Mouse (Mus musculus) MEL (cell line): Measurements from ENCODE around the gene Frmd5. TPM values are rescaled to one million over a fixed set of nuclear protein-coding genes. Genes with fewer than 3 reads are reported as not detected.

Source experiments
- DNase-seq: peaks from one replicate; pipeline ENCODE4 v3.0.0; 2011; ENCODE audit warnings: low read depth, low spot score
- H3K27ac ChIP-seq: 2 replicates; pipeline ENCODE4 v1.5.1; 2012; ENCODE audit warnings: low read depth, mild to moderate bottlenecking, control low read depth, low read length, moderate library complexity; ENCODE audit not compliant: control insufficient read depth
- H3K27me3 ChIP-seq, 2 experiments: fragments of 150-350 bp in 1 of 2; sonication (generic) in 1 of 2; 2 replicates each; pipeline ENCODE4 v1.6.1; 2012; ENCODE audit warnings: low read length in 2 of 2, mild to moderate bottlenecking in 2 of 2, improper control_type of control experiment in 1 of 2, moderate library complexity in 1 of 2; ENCODE audit not compliant: insufficient read depth in 2 of 2, control insufficient read depth in 1 of 2
- H3K36me3 ChIP-seq, 2 experiments: 2 replicates each; pipeline ENCODE4 v1.6.1; 2012 to 2014; ENCODE audit warnings: low read length in 2 of 2, improper control_type of control experiment in 1 of 2, inconsistent platforms in 1 of 2, mild to moderate bottlenecking in 1 of 2; ENCODE audit not compliant: insufficient read depth in 2 of 2, control insufficient read depth in 1 of 2
- H3K4me1 ChIP-seq, 2 experiments: fragments of 150-350 bp in 1 of 2; sonication (generic) in 1 of 2; 2 replicates each; pipeline ENCODE4 v1.6.1; 2012; ENCODE audit warnings: low read length in 2 of 2, improper control_type of control experiment in 1 of 2, mild to moderate bottlenecking in 1 of 2; ENCODE audit not compliant: insufficient read depth in 2 of 2, control insufficient read depth in 1 of 2
- H3K4me3 ChIP-seq, 2 experiments: fragments of 150-350 bp in 1 of 2; sonication (generic) in 1 of 2; 2 replicates each; pipeline ENCODE4 v1.5.1; 2012; ENCODE audit warnings: low read depth in 2 of 2, low read length in 2 of 2, mild to moderate bottlenecking in 2 of 2, moderate library complexity in 2 of 2, control low read depth in 1 of 2, improper control_type of control experiment in 1 of 2; ENCODE audit not compliant: control insufficient read depth in 1 of 2, insufficient read depth in 1 of 2
- H3K79me2 ChIP-seq: 2 replicates; pipeline ENCODE4 v1.6.1; 2012; ENCODE audit warnings: mild to moderate bottlenecking, low read length, moderate library complexity; ENCODE audit not compliant: control insufficient read depth, poor library complexity, insufficient read depth
- H3K9ac ChIP-seq: 2 replicates; pipeline ENCODE4 v1.6.1; 2012; ENCODE audit warnings: low read depth, mild to moderate bottlenecking, control low read depth, low read length, moderate library complexity; ENCODE audit not compliant: control insufficient read depth, poor library complexity, severe bottlenecking
- H3K9me3 ChIP-seq: fragments of 150-350 bp; sonication (generic); replicated peaks from 2 replicates; pipeline ENCODE4 v1.6.1; 2012; ENCODE audit warnings: mild to moderate bottlenecking, low read length, improper control_type of control experiment, moderate library complexity; ENCODE audit not compliant: insufficient read depth
- CHD1 ChIP-seq: IDR thresholded peaks from 2 replicates; pipeline ENCODE4 v1.6.1; 2012; ENCODE audit warnings: low read depth, mild to moderate bottlenecking, inconsistent platforms, low read length, improper control_type of control experiment
- CHD2 ChIP-seq: IDR thresholded peaks from 2 replicates; pipeline ENCODE4 v1.6.1; 2011; ENCODE audit warnings: low read length, improper control_type of control experiment
- GABPA ChIP-seq: IDR thresholded peaks from 2 replicates; pipeline ENCODE4 v1.6.1; 2012; ENCODE audit warnings: low read depth, mild to moderate bottlenecking, inconsistent platforms, low read length, improper control_type of control experiment, moderate library complexity
- JUND ChIP-seq: IDR thresholded peaks from 2 replicates; pipeline ENCODE4 v1.6.1; 2011; ENCODE audit warnings: low read depth, mild to moderate bottlenecking, improper control_type of control experiment, low read length
- KAT2A ChIP-seq: conservative IDR thresholded peaks from 2 replicates; pipeline ENCODE4 v1.6.1; 2012; ENCODE audit warnings: low read depth, low read length, improper control_type of control experiment, inconsistent platforms
- MAFK ChIP-seq: IDR thresholded peaks from 2 replicates; pipeline ENCODE4 v1.6.1; 2011; ENCODE audit warnings: low read depth, mild to moderate bottlenecking, low read length, improper control_type of control experiment, borderline replicate concordance
- MAZ ChIP-seq: IDR thresholded peaks from 2 replicates; pipeline ENCODE4 v1.6.1; 2012; ENCODE audit warnings: low read depth, mild to moderate bottlenecking, inconsistent platforms, low read length, improper control_type of control experiment
- MEF2A ChIP-seq: IDR thresholded peaks from 2 replicates; pipeline ENCODE4 v1.6.1; 2014; ENCODE audit warnings: low read depth, mild to moderate bottlenecking, inconsistent platforms, low read length, improper control_type of control experiment; ENCODE audit not compliant: poor library complexity, insufficient replicate concordance, severe bottlenecking; ENCODE audit errors: extremely low read depth
- MXI1 ChIP-seq: IDR thresholded peaks from 2 replicates; pipeline ENCODE4 v1.6.1; 2011; ENCODE audit warnings: mild to moderate bottlenecking, low read depth, low read length, improper control_type of control experiment
- NELFE ChIP-seq: IDR thresholded peaks from 2 replicates; pipeline ENCODE4 v1.6.1; 2011; ENCODE audit warnings: low read depth, low read length, improper control_type of control experiment
- NRF1 ChIP-seq: IDR thresholded peaks from 2 replicates; pipeline ENCODE4 v1.6.1; 2014; ENCODE audit warnings: low read depth, mild to moderate bottlenecking, inconsistent platforms, low read length, improper control_type of control experiment, moderate library complexity; ENCODE audit not compliant: poor library complexity, insufficient read depth, severe bottlenecking
- POLR2AphosphoS2 ChIP-seq: IDR thresholded peaks from 2 replicates; pipeline ENCODE4 v1.6.1; 2011; ENCODE audit warnings: low read length, improper control_type of control experiment
- POLR2AphosphoS5 ChIP-seq: IDR thresholded peaks from 2 replicates; pipeline ENCODE4 v1.6.1; 2012; ENCODE audit warnings: low read depth, borderline replicate concordance, mild to moderate bottlenecking, inconsistent platforms, low read length, moderate library complexity, mixed read lengths
- RAD21 ChIP-seq: IDR thresholded peaks from 2 replicates; pipeline ENCODE4 v1.6.1; 2011; ENCODE audit warnings: mild to moderate bottlenecking, low read depth, low read length, improper control_type of control experiment
- SIN3A ChIP-seq: IDR thresholded peaks from 2 replicates; pipeline ENCODE4 v1.6.1; 2012; ENCODE audit warnings: low read length, improper control_type of control experiment, inconsistent platforms
- SMC3 ChIP-seq: IDR thresholded peaks from 2 replicates; pipeline ENCODE4 v1.6.1; 2011; ENCODE audit warnings: low read depth, low read length, improper control_type of control experiment
- TAL1 ChIP-seq: IDR thresholded peaks from 2 replicates; pipeline ENCODE4 v1.6.1; 2012; ENCODE audit warnings: mild to moderate bottlenecking, inconsistent platforms, low read length, moderate library complexity, mixed read lengths
- TCF12 ChIP-seq: IDR thresholded peaks from 2 replicates; pipeline ENCODE4 v1.6.1; 2014; ENCODE audit warnings: low read depth, mild to moderate bottlenecking, inconsistent platforms, low read length, improper control_type of control experiment, moderate library complexity
- USF1 ChIP-seq: IDR thresholded peaks from 2 replicates; pipeline ENCODE4 v1.6.1; 2014; ENCODE audit warnings: low read depth, mild to moderate bottlenecking, inconsistent platforms, low read length, improper control_type of control experiment, moderate library complexity
- USF2 ChIP-seq, 2 experiments: IDR thresholded peaks; 2 replicates each; pipeline ENCODE4 v1.6.1; 2011 to 2012; ENCODE audit warnings: improper control_type of control experiment in 2 of 2, low read length in 2 of 2, borderline replicate concordance in 1 of 2, inconsistent platforms in 1 of 2, low read depth in 1 of 2, mild to moderate bottlenecking in 1 of 2; ENCODE audit not compliant: insufficient read depth in 1 of 2
- ZC3H11A ChIP-seq: IDR thresholded peaks from 2 replicates; pipeline ENCODE4 v1.6.1; 2012; ENCODE audit warnings: low read depth, mild to moderate bottlenecking, inconsistent platforms, low read length, improper control_type of control experiment
- ZNF384 ChIP-seq: IDR thresholded peaks from 2 replicates; pipeline ENCODE4 v1.6.1; 2012; ENCODE audit warnings: low read depth, mild to moderate bottlenecking, inconsistent platforms, low read length, improper control_type of control experiment
- polyA plus RNA-seq, 2 experiments: library from polyadenylated mRNA; stranded (reverse) in 1 of 2; unstranded in 1 of 2; fragments of >175 nt in 1 of 2; fragments of >200 nt in 1 of 2; gene quantifications; 2 replicates each; pipeline versions ENCODE4 v1.2.1 to v1.2.4; 2012; ENCODE audit warnings: low replicate concordance in 2 of 2, low read depth in 1 of 2; ENCODE audit not compliant: insufficient read length in 2 of 2, insufficient read depth in 1 of 2, missing spikeins in 1 of 2
- total RNA-seq: library from RNA; depleted of rRNA; stranded (reverse); fragments of 300-350 nt; gene quantifications from 2 replicates; pipeline ENCODE4 v1.2.3, GENCODE M21; 2012

The Frmd5 gene
- total and polyA plus RNA-seq, 3 experiments = 0.04 to 0.15 TPM; not detected in 1

- no peak for DNase-seq
- H3K27me3 ChIP-seq = peaks cover 18 to 20% of the 10 kb centered on the region in 2 experiments
Measured at GRCm38 (mm10) chr2:121630286-121630685, 176.6 kb downstream of the Frmd5 start.

GRCm38 (mm10) chr2:121628290-121628689 is 178.6 kb downstream of the Frmd5 start:
- TF ChIP-seq JUND = no peak
- no peak for TF ChIP-seq MEF2A
- TF ChIP-seq ZC3H11A = no peak
- no peak for TF ChIP-seq NRF1
- TF ChIP-seq TCF12 = no peak
- no peak for TF ChIP-seq POLR2AphosphoS2
- no peak for TF ChIP-seq RAD21
- Histone ChIP-seq H3K79me2 (no peaks in the 10 kb centered on the region), H3K27ac (no peak overlapping the region), H3K4me3 (no peak overlapping the region), H3K9ac (no peak overlapping the region), H3K4me1 (no peaks in the 10 kb centered on the region), H3K9me3 (no peaks in the 10 kb centered on the region), H3K27me3 (peaks cover 18 to 20% of the 10 kb centered on the region in 2 experiments), H3K36me3 (no peaks in the 10 kb centered on the region)
- no peak for DNase-seq

More at GRCm38 (mm10) chr2:121630286-121630685, 176.6 kb downstream of the Frmd5 start:
- Histone ChIP-seq H3K9ac (no peak overlapping the region), H3K4me3 (no peak overlapping the region), H3K4me1 (no peaks in the 10 kb centered on the region), H3K9me3 (no peaks in the 10 kb centered on the region), H3K79me2 (no peaks in the 10 kb centered on the region), H3K36me3 (no peaks in the 10 kb centered on the region), H3K27ac (no peak overlapping the region)
- TF ChIP-seq NELFE (no peak), SMC3 (no peak), SIN3A (no peak), POLR2AphosphoS5 (no peak), MEF2A (no peak), POLR2AphosphoS2 (no peak), GABPA (no peak), TAL1 (no peak), MXI1 (no peak), USF1 (no peak), USF2 (IDR thresholded peaks at IDR 0.05; ENCODE audit: borderline replicate concordance in 1 of 2, insufficient read depth in 1 of 2, low read depth in 1 of 2, low read length in 2 of 2) (no peak), CHD1 (no peak), MAFK (no peak), MAZ (no peak), KAT2A (no peak), JUND (no peak), ZNF384 (no peak), CHD2 (no peak)
